Mouse (Mus musculus): ENCODE data around the gene Prdm11. TPM values are rescaled to one million over a fixed set of nuclear protein-coding genes. Genes with fewer than 3 reads are reported as not detected.

Prdm11 gene
- polyA plus RNA-seq, 1 experiment from 2014 or later = 7.3 TPM

GRCm38 (mm10) chr2:93080871-93081608 lies 35.1 kb upstream of the Prdm11 start:
- Histone ChIP-seq H3K9me3 (ENCODE audit: control insufficient read depth, low read length) (no peaks in the 10 kb centered on the region), H3K36me3 (ENCODE audit: control insufficient read depth, insufficient read depth, low read length) (no peaks in the 10 kb centered on the region), H3K4me3 (ENCODE audit: low read length) (no peak overlapping the region), H3K9ac (ENCODE audit: low read depth, low read length) (no peak overlapping the region), H3K4me1 (ENCODE audit: control insufficient read depth, insufficient read depth, low read length) (peaks cover 24% of the 10 kb centered on the region), H3K27me3 (replicated peaks; ENCODE audit: control insufficient read depth, insufficient read depth, low read length) (no peaks in the 10 kb centered on the region), H3K4me2 (ENCODE audit: low read depth, low read length) (no peak overlapping the region), H3K27ac (ENCODE audit: low read length) (no peak overlapping the region)
- 44% methylated on average over 5 of the region's 5 CpGs for WGBS
- ATAC-seq = no peak

DNA sequence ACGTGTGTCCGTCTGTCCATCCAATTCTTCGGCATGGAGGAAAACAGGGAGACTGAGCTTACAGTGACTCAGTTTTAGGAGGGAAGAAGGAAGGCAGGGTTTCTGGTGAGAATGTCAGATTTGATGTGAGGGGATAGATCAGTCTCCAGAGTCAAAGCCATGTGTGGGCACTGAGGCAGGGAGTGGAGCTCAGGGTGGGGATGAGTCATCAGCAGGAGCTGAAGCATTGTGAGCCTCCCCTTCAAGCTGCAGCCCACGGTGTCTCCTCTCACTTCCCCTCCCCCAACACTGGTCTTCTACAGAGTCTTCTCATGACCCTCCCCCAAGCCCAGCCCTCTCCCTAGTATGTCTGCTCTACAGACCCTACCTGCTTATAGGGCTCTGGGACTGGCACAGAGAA lies 33.4 kb upstream of the Prdm11 start:
- Histone ChIP-seq H3K9ac (ENCODE audit: low read depth, low read length) (no peak overlapping the region), H3K27ac (ENCODE audit: low read length) (no peak overlapping the region), H3K36me3 (ENCODE audit: control insufficient read depth, insufficient read depth, low read length) (no peaks in the 10 kb centered on the region), H3K27me3 (replicated peaks; ENCODE audit: control insufficient read depth, insufficient read depth, low read length) (no peaks in the 10 kb centered on the region), H3K4me1 (ENCODE audit: control insufficient read depth, insufficient read depth, low read length) (peaks cover 21% of the 10 kb centered on the region), H3K4me2 (ENCODE audit: low read depth, low read length) (no peak overlapping the region), H3K9me3 (ENCODE audit: control insufficient read depth, low read length) (no peaks in the 10 kb centered on the region), H3K4me3 (ENCODE audit: low read length) (no peak overlapping the region)
- no peak for ATAC-seq
- WGBS = 68% methylated on average over 4 of the region's 4 CpGs

- Histone ChIP-seq H3K4me2 (ENCODE audit: low read depth, low read length) (no peak overlapping the region), H3K9ac (ENCODE audit: low read depth, low read length) (no peak overlapping the region), H3K36me3 (ENCODE audit: control insufficient read depth, insufficient read depth, low read length) (no peaks in the 10 kb centered on the region), H3K27me3 (replicated peaks; ENCODE audit: control insufficient read depth, insufficient read depth, low read length) (no peaks in the 10 kb centered on the region), H3K4me1 (ENCODE audit: control insufficient read depth, insufficient read depth, low read length) (peaks cover 5% of the 10 kb centered on the region; the same call in 1 of the 2 replicates), H3K27ac (ENCODE audit: low read length) (no peak overlapping the region), H3K9me3 (ENCODE audit: control insufficient read depth, low read length) (no peaks in the 10 kb centered on the region), H3K4me3 (ENCODE audit: low read length) (no peak overlapping the region)
- 79% methylated on average over 6 of the region's 6 CpGs for WGBS
- no peak for ATAC-seq
These were observed 30.6 kb upstream of the Prdm11 start for GRCm38 (mm10) chr2:93076578-93076955.

GRCm38 (mm10) chr2:93075738-93076577 lies 30.0 kb upstream of the Prdm11 start:
- H3K27me3 ChIP-seq (replicated peaks; ENCODE audit: control insufficient read depth, insufficient read depth, low read length) = no peaks in the 10 kb centered on the region
- ATAC-seq = peak; percentile 36; the same call in 1 of the 2 replicates
- no peak overlapping the region for H3K4me3 ChIP-seq (ENCODE audit: low read length)
- no peaks in the 10 kb centered on the region for H3K9me3 ChIP-seq (ENCODE audit: control insufficient read depth, low read length)
- 43% methylated on average over 15 of the region's 15 CpGs for WGBS
- no peak overlapping the region for H3K4me2 ChIP-seq (ENCODE audit: low read depth, low read length)
- H3K27ac ChIP-seq (ENCODE audit: low read length) = no peak overlapping the region
- H3K9ac ChIP-seq (ENCODE audit: low read depth, low read length) = no peak overlapping the region
- H3K36me3 ChIP-seq (ENCODE audit: control insufficient read depth, insufficient read depth, low read length) = no peaks in the 10 kb centered on the region
- no peaks in the 10 kb centered on the region for H3K4me1 ChIP-seq (ENCODE audit: control insufficient read depth, insufficient read depth, low read length)

DNA sequence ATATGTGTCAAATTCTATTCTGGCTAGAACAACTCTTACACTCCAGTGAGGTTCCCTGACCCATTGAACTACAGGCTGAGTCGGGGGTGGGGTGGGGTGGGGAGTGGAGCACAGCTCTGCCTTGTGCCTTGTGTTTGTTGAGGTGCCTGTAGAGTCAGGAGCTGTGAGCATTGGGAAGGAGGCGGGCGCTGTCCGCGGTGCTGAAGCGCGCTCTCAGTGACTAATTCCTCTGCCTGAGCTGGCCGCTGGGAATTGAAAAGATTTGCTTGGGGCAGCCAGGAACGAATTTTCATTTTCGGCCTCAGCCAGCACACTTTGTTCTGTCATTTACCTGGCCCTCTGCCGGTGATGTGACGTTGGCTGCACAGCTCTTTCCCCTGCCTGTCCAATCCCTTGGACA lies 25.7 kb upstream of the Prdm11 start:
- ATAC-seq = peak; percentile 32; the same call in 1 of the 2 replicates
- no peak overlapping the region for H3K4me3 ChIP-seq (ENCODE audit: low read length)
- 7% methylated on average over 12 of the region's 12 CpGs for WGBS
- no peaks in the 10 kb centered on the region for H3K9me3 ChIP-seq (ENCODE audit: control insufficient read depth, low read length)
- H3K4me2 ChIP-seq (ENCODE audit: low read depth, low read length) = no peak overlapping the region
- no peak overlapping the region for H3K9ac ChIP-seq (ENCODE audit: low read depth, low read length)
- no peaks in the 10 kb centered on the region for H3K36me3 ChIP-seq (ENCODE audit: control insufficient read depth, insufficient read depth, low read length)
- H3K27ac ChIP-seq (ENCODE audit: low read length) = no peak overlapping the region
- H3K4me1 ChIP-seq (ENCODE audit: control insufficient read depth, insufficient read depth, low read length) = no peaks in the 10 kb centered on the region
- no peaks in the 10 kb centered on the region for H3K27me3 ChIP-seq (replicated peaks; ENCODE audit: control insufficient read depth, insufficient read depth, low read length)

- H3K4me1 ChIP-seq (ENCODE audit: control insufficient read depth, insufficient read depth, low read length) = no peaks in the 10 kb centered on the region
- H3K27ac ChIP-seq (ENCODE audit: low read length) = no peak overlapping the region
- H3K36me3 ChIP-seq (ENCODE audit: control insufficient read depth, insufficient read depth, low read length) = no peaks in the 10 kb centered on the region
- no peak; the same call in 1 of the 2 replicates for ATAC-seq
- H3K27me3 ChIP-seq (replicated peaks; ENCODE audit: control insufficient read depth, insufficient read depth, low read length) = no peaks in the 10 kb centered on the region
- no peaks in the 10 kb centered on the region for H3K9me3 ChIP-seq (ENCODE audit: control insufficient read depth, low read length)
- WGBS = 33% methylated on average over 2 of the region's 2 CpGs
- no peak overlapping the region for H3K4me3 ChIP-seq (ENCODE audit: low read length)
- H3K4me2 ChIP-seq (ENCODE audit: low read depth, low read length) = no peak overlapping the region
- no peak overlapping the region for H3K9ac ChIP-seq (ENCODE audit: low read depth, low read length)
These were observed 23.0 kb upstream of the Prdm11 start for GRCm38 (mm10) chr2:93068942-93069341.

- WGBS = 21% methylated on average over 2 of the region's 2 CpGs
- Histone ChIP-seq H3K4me2 (ENCODE audit: low read depth, low read length) (no peak overlapping the region), H3K9ac (ENCODE audit: low read depth, low read length) (no peak overlapping the region), H3K9me3 (ENCODE audit: control insufficient read depth, low read length) (no peaks in the 10 kb centered on the region), H3K4me3 (ENCODE audit: low read length) (no peak overlapping the region), H3K4me1 (ENCODE audit: control insufficient read depth, insufficient read depth, low read length) (no peaks in the 10 kb centered on the region), H3K27ac (ENCODE audit: low read length) (no peak overlapping the region), H3K27me3 (replicated peaks; ENCODE audit: control insufficient read depth, insufficient read depth, low read length) (no peaks in the 10 kb centered on the region), H3K36me3 (ENCODE audit: control insufficient read depth, insufficient read depth, low read length) (no peaks in the 10 kb centered on the region)
- no peak for ATAC-seq
These were observed 17.4 kb upstream of the Prdm11 start for GRCm38 (mm10) chr2:93063347-93063746.

DNA sequence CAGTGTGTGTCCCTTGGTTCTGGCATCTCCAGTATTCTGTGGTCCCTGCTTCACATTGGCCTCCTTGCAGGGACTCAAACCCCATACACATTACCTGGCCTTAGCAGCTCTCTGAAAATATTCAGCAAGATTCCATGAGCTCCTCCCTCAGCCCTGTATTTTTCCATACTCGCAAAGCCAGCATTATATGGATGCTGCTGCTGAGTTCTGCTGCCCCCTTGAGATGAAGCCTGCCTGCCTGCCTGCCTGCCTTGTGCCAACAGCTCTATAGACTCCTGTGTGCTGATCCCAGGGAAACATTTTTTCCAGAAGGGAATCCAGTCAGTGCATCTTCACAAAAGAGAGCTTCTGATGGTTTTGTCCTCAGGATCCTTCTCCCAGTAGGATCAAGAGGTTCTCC lies 5.9 kb upstream of the Prdm11 start:
- peaks cover 2% of the 10 kb centered on the region for H3K4me1 ChIP-seq (ENCODE audit: control insufficient read depth, insufficient read depth, low read length)
- no peaks in the 10 kb centered on the region for H3K27me3 ChIP-seq (replicated peaks; ENCODE audit: control insufficient read depth, insufficient read depth, low read length)
- H3K27ac ChIP-seq (ENCODE audit: low read length) = no peak overlapping the region
- no peak overlapping the region for H3K9ac ChIP-seq (ENCODE audit: low read depth, low read length)
- ATAC-seq = no peak
- no peak overlapping the region for H3K4me3 ChIP-seq (ENCODE audit: low read length)
- H3K9me3 ChIP-seq (ENCODE audit: control insufficient read depth, low read length) = no peaks in the 10 kb centered on the region
- no peaks in the 10 kb centered on the region for H3K36me3 ChIP-seq (ENCODE audit: control insufficient read depth, insufficient read depth, low read length)
- 15% methylated on average over 1 of the region's 1 CpGs for WGBS
- H3K4me2 ChIP-seq (ENCODE audit: low read depth, low read length) = no peak overlapping the region

DNA sequence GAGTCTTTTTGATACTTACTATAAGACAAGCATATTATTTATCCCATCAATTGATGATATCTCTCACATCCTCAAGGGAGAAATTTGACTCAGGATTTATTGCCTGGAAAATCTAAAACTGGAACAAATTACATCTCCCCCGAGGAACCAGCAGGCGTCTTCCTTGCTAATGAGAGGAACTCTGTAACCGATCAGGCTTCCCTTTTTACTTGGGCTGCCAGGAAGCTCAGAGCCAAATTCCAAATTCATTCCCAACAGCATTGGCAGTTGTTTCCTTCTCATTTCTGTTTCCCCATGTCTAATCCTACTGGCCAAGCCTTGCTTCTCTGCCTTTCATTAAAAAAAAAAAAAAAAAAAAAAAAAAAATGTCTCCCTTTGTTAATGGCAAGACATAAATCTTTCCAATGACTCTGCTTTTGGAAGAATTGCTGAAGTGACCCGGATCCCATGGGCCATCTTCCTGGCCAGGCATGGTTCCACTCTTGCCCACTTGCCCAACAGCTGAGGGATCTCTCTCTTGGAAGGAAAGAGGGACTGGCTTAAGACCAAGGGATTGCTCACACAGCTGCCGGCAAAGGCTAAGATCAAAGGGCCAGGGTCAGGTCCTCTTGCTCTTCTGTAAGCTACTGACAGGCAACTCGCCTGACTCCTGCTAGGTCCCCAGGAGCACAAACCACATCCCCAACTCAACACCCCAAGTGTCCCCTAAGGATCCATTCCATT lies 2.8 kb upstream of the Prdm11 start:
- Histone ChIP-seq H3K4me3 (ENCODE audit: low read length) (no peak overlapping the region), H3K36me3 (ENCODE audit: control insufficient read depth, insufficient read depth, low read length) (no peaks in the 10 kb centered on the region), H3K9me3 (ENCODE audit: control insufficient read depth, low read length) (no peaks in the 10 kb centered on the region), H3K27me3 (replicated peaks; ENCODE audit: control insufficient read depth, insufficient read depth, low read length) (no peaks in the 10 kb centered on the region), H3K4me2 (ENCODE audit: low read depth, low read length) (no peak overlapping the region), H3K4me1 (ENCODE audit: control insufficient read depth, insufficient read depth, low read length) (peaks cover 19% of the 10 kb centered on the region), H3K9ac (ENCODE audit: low read depth, low read length) (no peak overlapping the region), H3K27ac (ENCODE audit: low read length) (no peak overlapping the region)
- ATAC-seq = no peak
- WGBS = 46% methylated on average over 6 of the region's 6 CpGs

All from intestine, embryonic 16.5 days (tissue).